Mouse (Mus musculus): ENCODE results near the gene Gm17469. TPM values are rescaled to one million over a fixed set of nuclear protein-coding genes. Genes with fewer than 3 reads are reported as not detected.

Gene Gm17469
- not detected for total RNA-seq (2023)

GRCm38 (mm10) chrX:124629593-124629992 lies at the start of gene Gm17469:
Gene Gm17469 (plus strand): TSS chrX:124629893.

Other genes with a start within 250 kb of the Gm17469 start
- not detected for gene Gm17584, start 129.3 kb upstream of the Gm17469 start, total RNA-seq (2023)

Measured in CD8-positive naive resting alpha-beta T cell, adult 57 days (primary cell).